Mouse (Mus musculus): ENCODE data around the gene Zfp36l2. TPM values are rescaled to one million over a fixed set of nuclear protein-coding genes. Genes with fewer than 3 reads are reported as not detected.

The Zfp36l2 gene
- polyA plus RNA-seq, 1 experiment, result 38.2 TPM

GRCm38 (mm10) chr17:84186451-84187202, 1.1 kb downstream of the Zfp36l2 start:
- Histone ChIP-seq H3K36me3 (ENCODE audit: control insufficient read depth, insufficient read depth, low read length, poor library complexity, severe bottlenecking) (peaks cover 10% of the 10 kb centered on the region), H3K9ac (ENCODE audit: low read depth, poor library complexity, severe bottlenecking) (peak overlapping the region; percentile 79), H3K4me1 (ENCODE audit: control insufficient read depth, insufficient read depth, low read length) (peaks cover 3% of the 10 kb centered on the region), H3K9me3 (replicated peaks; ENCODE audit: control insufficient read depth, insufficient read depth, low read length, poor library complexity, severe bottlenecking) (no peaks in the 10 kb centered on the region), H3K27ac (ENCODE audit: insufficient read depth, low read length) (no peak overlapping the region), H3K4me3 (ENCODE audit: low read depth, low read length) (peak overlapping the region; percentile 89), H3K27me3 (ENCODE audit: control insufficient read depth, insufficient read depth, low read length, poor library complexity, severe bottlenecking) (no peaks in the 10 kb centered on the region)
- TF ChIP-seq POLR2A (IDR thresholded peaks at IDR 0.05; ENCODE audit: insufficient read depth, low read length) (no peak), EP300 (IDR thresholded peaks at IDR 0.05; ENCODE audit: insufficient read depth, low read depth, low read length) (no peak), CTCF (IDR thresholded peaks at IDR 0.05; ENCODE audit: low read depth, low read length) (no peak)

GRCm38 (mm10) chr17:84185581-84186450, 1.9 kb downstream of the Zfp36l2 start:
- Histone ChIP-seq H3K4me3 (ENCODE audit: low read depth, low read length) (peak overlapping the region; percentile 89), H3K9ac (ENCODE audit: low read depth, poor library complexity, severe bottlenecking) (peak overlapping the region; percentile 79), H3K36me3 (ENCODE audit: control insufficient read depth, insufficient read depth, low read length, poor library complexity, severe bottlenecking) (peaks cover 10% of the 10 kb centered on the region), H3K9me3 (replicated peaks; ENCODE audit: control insufficient read depth, insufficient read depth, low read length, poor library complexity, severe bottlenecking) (no peaks in the 10 kb centered on the region), H3K27me3 (ENCODE audit: control insufficient read depth, insufficient read depth, low read length, poor library complexity, severe bottlenecking) (no peaks in the 10 kb centered on the region), H3K27ac (ENCODE audit: insufficient read depth, low read length) (no peak overlapping the region), H3K4me1 (ENCODE audit: control insufficient read depth, insufficient read depth, low read length) (peaks cover 4% of the 10 kb centered on the region)
- TF ChIP-seq EP300 (IDR thresholded peaks at IDR 0.05; ENCODE audit: insufficient read depth, low read depth, low read length) (0 out of 2 replicates have a peak, but pooled peaks have one; percentile 19), POLR2A (IDR thresholded peaks at IDR 0.05; ENCODE audit: insufficient read depth, low read length) (no peak), CTCF (IDR thresholded peaks at IDR 0.05; ENCODE audit: low read depth, low read length) (peak; percentile 29)

- H3K9ac ChIP-seq (ENCODE audit: low read depth, poor library complexity, severe bottlenecking), result peak overlapping the region; percentile 79
- no peaks in the 10 kb centered on the region for H3K9me3 ChIP-seq (replicated peaks; ENCODE audit: control insufficient read depth, insufficient read depth, low read length, poor library complexity, severe bottlenecking)
- no peak overlapping the region for H3K27ac ChIP-seq (ENCODE audit: insufficient read depth, low read length)
- peaks cover 10% of the 10 kb centered on the region for H3K36me3 ChIP-seq (ENCODE audit: control insufficient read depth, insufficient read depth, low read length, poor library complexity, severe bottlenecking)
- H3K27me3 ChIP-seq (ENCODE audit: control insufficient read depth, insufficient read depth, low read length, poor library complexity, severe bottlenecking), result no peaks in the 10 kb centered on the region
- peak overlapping the region; percentile 45 for H3K4me3 ChIP-seq (ENCODE audit: low read depth, low read length)
- peaks cover 5% of the 10 kb centered on the region for H3K4me1 ChIP-seq (ENCODE audit: control insufficient read depth, insufficient read depth, low read length)
- TF ChIP-seq CTCF (IDR thresholded peaks at IDR 0.05; ENCODE audit: low read depth, low read length) (no peak), EP300 (IDR thresholded peaks at IDR 0.05; ENCODE audit: insufficient read depth, low read depth, low read length) (no peak), POLR2A (IDR thresholded peaks at IDR 0.05; ENCODE audit: insufficient read depth, low read length) (no peak)
Observed at GRCm38 (mm10) chr17:84185011-84185411, 2.7 kb downstream of the Zfp36l2 start.

GRCm38 (mm10) chr17:84183291-84183781, 4.4 kb downstream of the Zfp36l2 start:
- TF ChIP-seq CTCF (IDR thresholded peaks at IDR 0.05; ENCODE audit: low read depth, low read length) (no peak), EP300 (IDR thresholded peaks at IDR 0.05; ENCODE audit: insufficient read depth, low read depth, low read length) (peak; percentile 80; the same call in 1 of the 2 replicates)

DNA sequence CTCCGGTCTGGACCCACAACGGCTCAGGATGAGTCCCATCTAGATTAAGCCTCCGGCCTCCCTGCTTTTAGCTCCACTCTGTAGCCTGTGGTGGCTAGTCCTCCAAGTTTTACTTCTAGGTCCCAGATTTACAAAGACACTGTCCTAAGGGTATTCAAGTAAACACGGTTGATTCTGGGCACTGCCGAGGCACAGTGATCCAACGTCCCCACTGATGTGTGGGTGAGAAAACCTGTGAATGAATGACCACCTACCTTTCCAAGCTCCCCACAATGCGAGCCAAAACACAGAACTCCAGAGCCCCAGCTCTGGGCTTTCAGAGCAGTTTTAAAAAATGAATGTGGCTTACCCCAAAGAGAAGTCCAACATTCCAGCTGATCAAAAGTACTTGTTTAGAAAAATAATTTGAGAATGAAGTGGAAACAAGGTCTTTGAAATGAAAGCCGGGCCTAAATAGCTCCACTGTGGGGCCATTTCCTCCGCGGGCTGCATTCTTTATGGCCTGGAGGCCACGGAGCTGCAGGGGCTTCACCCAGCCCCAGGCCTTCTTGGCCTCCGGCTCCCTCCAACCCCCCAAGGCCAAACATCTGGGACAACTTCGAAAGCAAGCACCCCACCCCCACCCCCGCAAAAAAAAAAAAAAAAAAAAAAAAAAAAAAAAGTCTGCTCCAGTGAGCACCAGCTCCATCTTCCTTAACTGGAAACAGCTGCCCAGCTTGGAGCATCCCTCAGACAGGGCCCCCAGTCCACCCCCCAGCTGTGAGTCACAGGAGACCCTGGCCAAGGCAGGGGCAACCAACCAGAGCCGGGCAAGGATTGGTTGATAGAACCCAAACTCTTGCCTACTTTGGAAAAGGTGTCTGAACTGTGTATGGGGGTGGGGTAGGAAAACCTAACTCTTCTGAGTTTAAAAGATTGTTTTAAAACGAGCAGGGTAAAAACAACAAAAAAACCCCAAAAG, 5.2 kb downstream of the Zfp36l2 start:
- H3K9ac ChIP-seq (ENCODE audit: low read depth, poor library complexity, severe bottlenecking), result peak overlapping the region; percentile 41; the same call in 1 of the 2 replicates
- H3K36me3 ChIP-seq (ENCODE audit: control insufficient read depth, insufficient read depth, low read length, poor library complexity, severe bottlenecking), result peaks cover 10% of the 10 kb centered on the region
- peak overlapping the region; percentile 87 for H3K27ac ChIP-seq (ENCODE audit: insufficient read depth, low read length)
- peaks cover 4% of the 10 kb centered on the region for H3K4me1 ChIP-seq (ENCODE audit: control insufficient read depth, insufficient read depth, low read length)
- H3K4me3 ChIP-seq (ENCODE audit: low read depth, low read length), result 0 out of 2 replicates have a peak overlapping the region, but pooled peaks have one; percentile 13
- H3K27me3 ChIP-seq (ENCODE audit: control insufficient read depth, insufficient read depth, low read length, poor library complexity, severe bottlenecking), result no peaks in the 10 kb centered on the region
- no peak for TF ChIP-seq EP300 (IDR thresholded peaks at IDR 0.05; ENCODE audit: insufficient read depth, low read depth, low read length)
- no peak for TF ChIP-seq POLR2A (IDR thresholded peaks at IDR 0.05; ENCODE audit: insufficient read depth, low read length)
- no peak for TF ChIP-seq CTCF (IDR thresholded peaks at IDR 0.05; ENCODE audit: low read depth, low read length)
- H3K9me3 ChIP-seq (replicated peaks; ENCODE audit: control insufficient read depth, insufficient read depth, low read length, poor library complexity, severe bottlenecking), result no peaks in the 10 kb centered on the region

More at GRCm38 (mm10) chr17:84183291-84183781, 4.4 kb downstream of the Zfp36l2 start:
- H3K27me3 ChIP-seq (ENCODE audit: control insufficient read depth, insufficient read depth, low read length, poor library complexity, severe bottlenecking), result no peaks in the 10 kb centered on the region
- H3K27ac ChIP-seq (ENCODE audit: insufficient read depth, low read length), result peak overlapping the region; percentile 87
- H3K4me1 ChIP-seq (ENCODE audit: control insufficient read depth, insufficient read depth, low read length), result peaks cover 4% of the 10 kb centered on the region
- no peaks in the 10 kb centered on the region for H3K9me3 ChIP-seq (replicated peaks; ENCODE audit: control insufficient read depth, insufficient read depth, low read length, poor library complexity, severe bottlenecking)
- peaks cover 10% of the 10 kb centered on the region for H3K36me3 ChIP-seq (ENCODE audit: control insufficient read depth, insufficient read depth, low read length, poor library complexity, severe bottlenecking)
- H3K4me3 ChIP-seq (ENCODE audit: low read depth, low read length), result no peak overlapping the region; the same call in 1 of the 2 replicates
- peak overlapping the region; percentile 41; the same call in 1 of the 2 replicates for H3K9ac ChIP-seq (ENCODE audit: low read depth, poor library complexity, severe bottlenecking)

Measured in ES-Bruce4 (cell line).